Mouse (Mus musculus): ENCODE data around the gene Itpr2. TPM values are rescaled to one million over a fixed set of nuclear protein-coding genes. Genes with fewer than 3 reads are reported as not detected.
A peak's percentile ranks its signal among the peaks of the same experiment; 100 is the strongest.

Gene Itpr2
- total and polyA plus RNA-seq, 2 experiments from 2014 or later = 8.0 to 8.4 TPM

GRCm38 (mm10) chr6:146509891-146510290 is 7.9 kb upstream of the Itpr2 start:
- H3K4me3 ChIP-seq (ENCODE audit: low read depth, low read length) = no peak overlapping the region
- no peaks in the 10 kb centered on the region for H3K36me3 ChIP-seq (ENCODE audit: insufficient read depth)
- no peak overlapping the region for H3K4me2 ChIP-seq (ENCODE audit: low read depth)
- H3K9me3 ChIP-seq (ENCODE audit: low read length) = no peaks in the 10 kb centered on the region
- H3K27me3 ChIP-seq (ENCODE audit: insufficient read depth, low read length) = no peaks in the 10 kb centered on the region
- H3K4me1 ChIP-seq (ENCODE audit: insufficient read depth) = no peaks in the 10 kb centered on the region
- H3K27ac ChIP-seq (ENCODE audit: low read depth, low read length) = no peak overlapping the region
- no peak for DNase-seq
- TF ChIP-seq CTCF (IDR thresholded peaks at IDR 0.05; ENCODE audit: low read depth) = no peak
- WGBS = 81% methylated on average over 2 of the region's 2 CpGs
- ATAC-seq = no peak
- no peak overlapping the region for H3K9ac ChIP-seq

GRCm38 (mm10) chr6:146504459-146504858 is 2.4 kb upstream of the Itpr2 start:
- H3K9me3 ChIP-seq (ENCODE audit: low read length) = no peaks in the 10 kb centered on the region
- ATAC-seq (no peak), DNase-seq (no peak)
- 86% methylated on average over 2 of the region's 2 CpGs for WGBS
- H3K9ac ChIP-seq = no peak overlapping the region
- H3K36me3 ChIP-seq (ENCODE audit: insufficient read depth) = no peaks in the 10 kb centered on the region
- no peak overlapping the region for H3K4me2 ChIP-seq (ENCODE audit: low read depth)
- H3K27me3 ChIP-seq (ENCODE audit: insufficient read depth, low read length) = peaks cover 8% of the 10 kb centered on the region; the same call in 1 of the 2 replicates
- H3K27ac ChIP-seq (ENCODE audit: low read depth, low read length) = no peak overlapping the region
- H3K4me1 ChIP-seq (ENCODE audit: insufficient read depth) = 0 out of 2 replicates have a peak, but pooled peaks cover 6% of the 10 kb centered on the region
- H3K4me3 ChIP-seq (ENCODE audit: low read depth, low read length) = no peak overlapping the region
- no peak for TF ChIP-seq CTCF (IDR thresholded peaks at IDR 0.05; ENCODE audit: low read depth)

- H3K4me1 ChIP-seq (ENCODE audit: insufficient read depth) = 0 out of 2 replicates have a peak, but pooled peaks cover 6% of the 10 kb centered on the region
- peaks cover 8% of the 10 kb centered on the region; the same call in 1 of the 2 replicates for H3K27me3 ChIP-seq (ENCODE audit: insufficient read depth, low read length)
- no peak overlapping the region for H3K9ac ChIP-seq
- no peak for ATAC-seq
- no peak for TF ChIP-seq CTCF (IDR thresholded peaks at IDR 0.05; ENCODE audit: low read depth)
- H3K36me3 ChIP-seq (ENCODE audit: insufficient read depth) = no peaks in the 10 kb centered on the region
- H3K4me3 ChIP-seq (ENCODE audit: low read depth, low read length) = peak overlapping the region; percentile 51
- H3K27ac ChIP-seq (ENCODE audit: low read depth, low read length) = no peak overlapping the region
- peak overlapping the region; percentile 99 for H3K4me2 ChIP-seq (ENCODE audit: low read depth)
- H3K9me3 ChIP-seq (ENCODE audit: low read length) = no peaks in the 10 kb centered on the region
- 60% methylated on average over 3 of the region's 3 CpGs for WGBS
- DNase-seq = no peak
These were observed 833 bp upstream of the Itpr2 start for GRCm38 (mm10) chr6:146502856-146503255.

- TF ChIP-seq CTCF (IDR thresholded peaks at IDR 0.05; ENCODE audit: low read depth) = no peak
- peak; percentile 46 for ATAC-seq
These were observed 632 bp downstream of the Itpr2 start for GRCm38 (mm10) chr6:146501316-146501865.

GRCm38 (mm10) chr6:146500771-146501170 is 1.3 kb downstream of the Itpr2 start:
- Histone ChIP-seq H3K27ac (ENCODE audit: low read depth, low read length) (no peak overlapping the region), H3K4me3 (ENCODE audit: low read depth, low read length) (no peak overlapping the region), H3K4me2 (ENCODE audit: low read depth) (peak overlapping the region; percentile 99; the same call in 1 of the 2 replicates), H3K9ac (no peak overlapping the region), H3K36me3 (ENCODE audit: insufficient read depth) (no peaks in the 10 kb centered on the region), H3K4me1 (ENCODE audit: insufficient read depth) (0 out of 2 replicates have a peak, but pooled peaks cover 6% of the 10 kb centered on the region), H3K9me3 (ENCODE audit: low read length) (no peaks in the 10 kb centered on the region), H3K27me3 (ENCODE audit: insufficient read depth, low read length) (peaks cover 8% of the 10 kb centered on the region; the same call in 1 of the 2 replicates)
- DNase-seq (no peak), ATAC-seq (no peak)
- no peak for TF ChIP-seq CTCF (IDR thresholded peaks at IDR 0.05; ENCODE audit: low read depth)
- WGBS = 74% methylated on average over 5 of the region's 5 CpGs

More at GRCm38 (mm10) chr6:146501316-146501865, 632 bp downstream of the Itpr2 start:
- Histone ChIP-seq H3K4me3 (ENCODE audit: low read depth, low read length) (peak overlapping the region; percentile 51), H3K4me1 (ENCODE audit: insufficient read depth) (0 out of 2 replicates have a peak, but pooled peaks cover 6% of the 10 kb centered on the region), H3K27me3 (ENCODE audit: insufficient read depth, low read length) (peaks cover 8% of the 10 kb centered on the region; the same call in 1 of the 2 replicates), H3K4me2 (ENCODE audit: low read depth) (peak overlapping the region; percentile 99), H3K9me3 (ENCODE audit: low read length) (no peaks in the 10 kb centered on the region), H3K27ac (ENCODE audit: low read depth, low read length) (peak overlapping the region; percentile 62), H3K36me3 (ENCODE audit: insufficient read depth) (no peaks in the 10 kb centered on the region), H3K9ac (peak overlapping the region; percentile 43)
- WGBS = under 1% methylated on average over 30 of the region's 30 CpGs
- DNase-seq = peak; percentile 32

GRCm38 (mm10) chr6:146500206-146500605 is 1.8 kb downstream of the Itpr2 start:
- Histone ChIP-seq H3K4me3 (ENCODE audit: low read depth, low read length) (no peak overlapping the region), H3K9me3 (ENCODE audit: low read length) (no peaks in the 10 kb centered on the region), H3K4me1 (ENCODE audit: insufficient read depth) (0 out of 2 replicates have a peak, but pooled peaks cover 6% of the 10 kb centered on the region), H3K36me3 (ENCODE audit: insufficient read depth) (no peaks in the 10 kb centered on the region), H3K4me2 (ENCODE audit: low read depth) (no peak overlapping the region), H3K9ac (no peak overlapping the region), H3K27me3 (ENCODE audit: insufficient read depth, low read length) (peaks cover 8% of the 10 kb centered on the region; the same call in 1 of the 2 replicates), H3K27ac (ENCODE audit: low read depth, low read length) (no peak overlapping the region)
- 77% methylated on average over 6 of the region's 6 CpGs for WGBS
- ATAC-seq (no peak), DNase-seq (no peak)
- no peak for TF ChIP-seq CTCF (IDR thresholded peaks at IDR 0.05; ENCODE audit: low read depth)

- H3K4me2 ChIP-seq (ENCODE audit: low read depth) = no peak overlapping the region
- WGBS = 80% methylated on average over 4 of the region's 4 CpGs
- H3K36me3 ChIP-seq (ENCODE audit: insufficient read depth) = no peaks in the 10 kb centered on the region
- TF ChIP-seq CTCF (IDR thresholded peaks at IDR 0.05; ENCODE audit: low read depth) = no peak
- ATAC-seq = no peak
- H3K9me3 ChIP-seq (ENCODE audit: low read length) = no peaks in the 10 kb centered on the region
- H3K27ac ChIP-seq (ENCODE audit: low read depth, low read length) = no peak overlapping the region
- H3K4me1 ChIP-seq (ENCODE audit: insufficient read depth) = 0 out of 2 replicates have a peak, but pooled peaks cover 6% of the 10 kb centered on the region
- H3K9ac ChIP-seq = no peak overlapping the region
- no peak overlapping the region for H3K4me3 ChIP-seq (ENCODE audit: low read depth, low read length)
- H3K27me3 ChIP-seq (ENCODE audit: insufficient read depth, low read length) = peaks cover 8% of the 10 kb centered on the region; the same call in 1 of the 2 replicates
- DNase-seq = no peak
These were observed 2.5 kb downstream of the Itpr2 start for GRCm38 (mm10) chr6:146499566-146499965.

All from forebrain, postnatal 0 days (tissue).